8 mouse cellular contexts compared by ENCODE assay signal in genomic region chr7:3292791-3293190, GRCm38 (mm10). TPM values are rescaled to one million over a fixed set of nuclear protein-coding genes. Genes with fewer than 3 reads are reported as not detected.
A peak's percentile ranks its signal among the peaks of the same experiment; 100 is the strongest.
DNase-seq lines count a peak whose midpoint lies in the region; ATAC-seq and TF ChIP-seq lines count a peak whose summit lies in the region.

No protein-coding gene starts in this region.

- no peaks in the 10 kb centered on the region for H3K9me3 ChIP-seq in hindbrain, embryonic 15.5 days
- H3K9me3 ChIP-seq in liver, embryonic 12.5 days (replicated peaks): no peaks in the 10 kb centered on the region

- H3K4me1 ChIP-seq in hindbrain, embryonic 15.5 days (replicated peaks): peaks cover 37% of the 10 kb centered on the region
- peaks cover 65% of the 10 kb centered on the region for H3K4me1 ChIP-seq in liver, embryonic 12.5 days

- DNase-seq in layer of hippocampus, adult 2 months (ENCODE audit: low spot score in 2 of 2): no peak
- no peak for DNase-seq in layer of hippocampus, postnatal 14 days (ENCODE audit: low spot score in 2 of 2)
- peak; percentile 44 for DNase-seq in c-Kit-positive CD71-positive TER-119-positive erythroid progenitor cells, embryonic 14.5 days (ENCODE audit: low spot score)
- peak; percentile 93 for DNase-seq in gastrocnemius, adult 2 months
- DNase-seq in testis, postnatal 14 days (ENCODE audit: low spot score): peak; percentile 86

- H3K4me2 ChIP-seq in hindbrain, embryonic 15.5 days: peak overlapping the region; percentile 47
- H3K4me2 ChIP-seq in liver, embryonic 12.5 days: peak overlapping the region; percentile 73

- H3K9ac ChIP-seq in hindbrain, embryonic 15.5 days: no peak overlapping the region
- peak overlapping the region; percentile 35 for H3K9ac ChIP-seq in liver, embryonic 12.5 days

- peaks cover 26% of the 10 kb centered on the region for H3K36me3 ChIP-seq in hindbrain, embryonic 15.5 days
- H3K36me3 ChIP-seq in liver, embryonic 12.5 days: peaks cover 19% of the 10 kb centered on the region

- peak overlapping the region; percentile 35 for H3K4me3 ChIP-seq in layer of hippocampus, adult 2 months
- H3K4me3 ChIP-seq in gastrocnemius, adult 2 months: peak overlapping the region; percentile 83
- H3K4me3 ChIP-seq in hindbrain, embryonic 15.5 days: peak overlapping the region; percentile 24
- peak overlapping the region; percentile 43 for H3K4me3 ChIP-seq in liver, embryonic 12.5 days

- TF ChIP-seq CTCF in layer of hippocampus, adult 2 months (conservative IDR thresholded peaks at IDR 0.05): no peak
- peak; percentile 20; the same call in 1 of the 2 replicates for TF ChIP-seq CTCF in gastrocnemius, adult 2 months (IDR thresholded peaks at IDR 0.05)

- 5% methylated on average over 14 of the region's 14 CpGs for WGBS in hindbrain, embryonic 15.5 days
- WGBS in liver, embryonic 12.5 days (ENCODE audit: insufficient replicate concordance): 2% methylated on average over 14 of the region's 14 CpGs

- H3K27ac ChIP-seq in layer of hippocampus, adult 2 months: peak overlapping the region; percentile 61; the same call in 1 of the 2 replicates
- peak overlapping the region; percentile 93 for H3K27ac ChIP-seq in gastrocnemius, adult 2 months
- no peak overlapping the region for H3K27ac ChIP-seq in hindbrain, embryonic 15.5 days (replicated peaks)
- 0 out of 2 replicates have a peak overlapping the region, but pooled peaks have one; percentile 20 for H3K27ac ChIP-seq in liver, embryonic 12.5 days

- ATAC-seq in hindbrain, embryonic 15.5 days (ENCODE audit: low FRiP score, low read depth): no peak
- peak; percentile 63 for ATAC-seq in liver, embryonic 12.5 days
- peak; percentile 69 for ATAC-seq in monocyte, adult 5-6 weeks (replicated peaks; ENCODE audit: insufficient number of reproducible peaks, low FRiP score, low TSS enrichment, poor library complexity, severe bottlenecking)

- H3K27me3 ChIP-seq in hindbrain, embryonic 15.5 days: no peaks in the 10 kb centered on the region
- no peaks in the 10 kb centered on the region for H3K27me3 ChIP-seq in liver, embryonic 12.5 days (replicated peaks)

- intact Hi-C loops in gastrocnemius, adult 2 months (cut with DNase I): loop anchor here (10.0 kb wide), 1 partner anchor 1202 kb away; no protein-coding TSS in a partner anchor

RNA-seq across cellular contexts. Expression of gene Prkcg, which starts 3.8 kb away (rescaled TPM):
- 100 to 1,000 TPM; 518 to 547 TPM for total RNA-seq in layer of hippocampus, adult 2 months (2021)
- 100 to 1,000 TPM; 591 TPM for total RNA-seq in layer of hippocampus, postnatal 14 days (2021)
- under 1 TPM; 0.78 to 0.84 TPM for total RNA-seq in gastrocnemius, adult 2 months (2021)
- polyA plus RNA-seq in hindbrain, embryonic 15.5 days (2015; fragmentation: Nextera tagmentation; extraction: Ambion mirVana): 2.0 and 2.1 TPM in 2 replicates
- polyA plus RNA-seq in liver, embryonic 12.5 days (2016; fragmentation: Nextera tagmentation; extraction: Ambion mirVana): 0.04 TPM in 2 replicates
- 1.9 to 7.0 TPM (median 3.2 TPM) in 3 replicates for total RNA-seq in monocyte, adult 5-6 weeks (2017)

RNA-seq across cellular contexts. Expression of gene Myadm, which starts 3.9 kb away (rescaled TPM):
- 10 to 100 TPM; 52.5 to 60.1 TPM for total RNA-seq in layer of hippocampus, adult 2 months (2021)
- total RNA-seq in layer of hippocampus, postnatal 14 days (2021): 100 to 1,000 TPM; 119 TPM
- 10 to 100 TPM; 17.8 to 37.2 TPM for total RNA-seq in gastrocnemius, adult 2 months (2021)
- polyA plus RNA-seq in hindbrain, embryonic 15.5 days (2015; fragmentation: Nextera tagmentation; extraction: Ambion mirVana): 37.8 and 40.7 TPM in 2 replicates
- polyA plus RNA-seq in liver, embryonic 12.5 days (2016; fragmentation: Nextera tagmentation; extraction: Ambion mirVana): 16.6 and 17.5 TPM in 2 replicates
- 50.6 to 61.2 TPM (median 60.3 TPM) in 3 replicates for total RNA-seq in monocyte, adult 5-6 weeks (2017)

RNA-seq across cellular contexts. Expression of gene Cacng7, which starts 40.0 kb away (rescaled TPM):
- 100 to 1,000 TPM; 128 to 138 TPM for total RNA-seq in layer of hippocampus, adult 2 months (2021)
- 100 to 1,000 TPM; 115 to 121 TPM for total RNA-seq in layer of hippocampus, postnatal 14 days (2021)
- total RNA-seq in gastrocnemius, adult 2 months (2021): 10 to 100 TPM in 1 of 2 experiments, 1 to 10 TPM in 1; 8.4 to 16.2 TPM
- 3.9 and 4.1 TPM in 2 replicates for polyA plus RNA-seq in hindbrain, embryonic 15.5 days (2015; fragmentation: Nextera tagmentation; extraction: Ambion mirVana)
- 0.07 TPM in 1 of 2 replicates, not detected in the other for polyA plus RNA-seq in liver, embryonic 12.5 days (2016; fragmentation: Nextera tagmentation; extraction: Ambion mirVana)
- total RNA-seq in monocyte, adult 5-6 weeks (2017): not detected in 3 replicates

RNA-seq across cellular contexts. Expression of gene Nlrp12, which starts 43.3 kb away (rescaled TPM):
- not detected for total RNA-seq in layer of hippocampus, adult 2 months (2021)
- under 1 TPM in 1 of 2 experiments, not detected in 1; 0.16 TPM for total RNA-seq in layer of hippocampus, postnatal 14 days (2021)
- total RNA-seq in gastrocnemius, adult 2 months (2021): not detected
- 0.03 and 0.04 TPM in 2 replicates for polyA plus RNA-seq in hindbrain, embryonic 15.5 days (2015; fragmentation: Nextera tagmentation; extraction: Ambion mirVana)
- polyA plus RNA-seq in liver, embryonic 12.5 days (2016; fragmentation: Nextera tagmentation; extraction: Ambion mirVana): 0.07 TPM in 1 of 2 replicates, not detected in the other
- 2.6 to 2.9 TPM in 2 of 3 replicates, not detected in the other for total RNA-seq in monocyte, adult 5-6 weeks (2017)

Comparison
In these comparisons a context has a peak if more than half of its experiments do, and no peak if none do; other contexts are left out.
1. DNase-seq: peak in c-Kit-positive CD71-positive TER-119-positive erythroid progenitor cells, embryonic 14.5 days (single experiment), gastrocnemius, adult 2 months (single experiment) and testis, postnatal 14 days (single experiment); none in layer of hippocampus, adult 2 months (0 of 2) and layer of hippocampus, postnatal 14 days (0 of 2).
2. H3K4me3 ChIP-seq: peak in every context shown above with its lines; median percentile 83 in gastrocnemius, adult 2 months; 43 in liver, embryonic 12.5 days; 35 in layer of hippocampus, adult 2 months; 24 in hindbrain, embryonic 15.5 days.
3. RNA of gene Prkcg, which starts 3.8 kb away (total RNA-seq): 591 TPM in layer of hippocampus, postnatal 14 days and 518 to 547 TPM in layer of hippocampus, adult 2 months; 1.9 to 7.0 TPM in monocyte, adult 5-6 weeks and 0.78 to 0.84 TPM in gastrocnemius, adult 2 months; every median in the first group is over 10 times any median in the second.